In the genomic region with DNA sequence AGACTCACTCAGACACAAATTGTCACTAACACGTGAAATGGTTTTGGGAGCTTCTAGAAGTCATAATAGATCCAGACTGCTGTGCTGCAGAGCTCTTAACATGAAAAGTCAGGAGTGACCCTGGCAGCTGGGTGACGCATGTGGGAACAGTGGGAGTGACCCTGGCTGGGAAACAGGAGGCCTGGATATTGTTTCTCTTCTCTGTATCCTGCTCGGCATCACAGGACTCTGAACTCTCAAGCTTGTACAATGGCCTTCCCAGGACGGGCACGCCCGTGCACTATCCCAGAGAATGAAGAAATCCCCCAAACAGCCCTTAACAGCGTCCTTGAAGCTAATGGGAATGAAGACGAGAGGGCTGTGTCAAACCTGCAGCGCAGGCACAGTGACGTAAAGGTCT, we compare ENCODE assay signal across 8 mouse cellular contexts. TPM values are rescaled to one million over a fixed set of nuclear protein-coding genes. Genes with fewer than 3 reads are reported as not detected.
DNase-seq lines count a peak whose midpoint lies in the region; ATAC-seq and TF ChIP-seq lines count a peak whose summit lies in the region.

No protein-coding gene starts in this region.

- H3K36me3 ChIP-seq in heart, adult 2 months (ENCODE audit: control insufficient read depth, insufficient read depth, low read length), result peaks cover 35% of the 10 kb centered on the region
- peaks cover 3% of the 10 kb centered on the region; the same call in 1 of the 2 replicates for H3K36me3 ChIP-seq in thymus, adult 2 months (ENCODE audit: control insufficient read depth, insufficient read depth, low read length)

- peak; percentile 85 for TF ChIP-seq POLR2A in heart, adult 2 months (IDR thresholded peaks at IDR 0.05; ENCODE audit: insufficient read depth, low read depth, low read length)
- no peak for TF ChIP-seq POLR2A in thymus, adult 2 months (IDR thresholded peaks at IDR 0.05; ENCODE audit: control insufficient read depth, extremely low read depth, insufficient read depth, low read length, poor library complexity)

- WGBS in heart, adult 2 months, result 4% methylated on average over 10 of the region's 10 CpGs
- WGBS in thymus, adult 2 months, result 89% methylated on average over 10 of the region's 10 CpGs

- peak; percentile 14 for DNase-seq in kidney, adult 18-20 months
- no peak for DNase-seq in kidney, adult 9 months
- DNase-seq in heart, adult 2 months, result peak; percentile 79 to 86
- peak; percentile 56 to 70 for DNase-seq in kidney, postnatal 4 days
- peak; percentile 34 for DNase-seq in ovary, postnatal 14 days (ENCODE audit: low spot score)
- DNase-seq in thymus, adult 2 months, result no peak
- no peak for DNase-seq in frontal cortex, adult 2 months (ENCODE audit: extremely low spot score in 1 of 2, low spot score in 1 of 2)

- peaks cover 22% of the 10 kb centered on the region for H3K4me1 ChIP-seq in heart, adult 2 months (ENCODE audit: control insufficient read depth, insufficient read depth, low read length)
- peaks cover 9% of the 10 kb centered on the region for H3K4me1 ChIP-seq in thymus, adult 2 months (replicated peaks; ENCODE audit: control insufficient read depth, insufficient read depth, low read length)

- intact Hi-C loops in heart, adult 2 months (cut with DNase I), result no loop called here

- peak overlapping the region; percentile 87 for H3K27ac ChIP-seq in heart, adult 2 months
- H3K27ac ChIP-seq in thymus, adult 2 months (ENCODE audit: control insufficient read depth, insufficient read depth, low read length), result no peak overlapping the region

- no peaks in the 10 kb centered on the region for H3K27me3 ChIP-seq in heart, adult 2 months (ENCODE audit: control insufficient read depth, insufficient read depth, low read length)
- H3K27me3 ChIP-seq in thymus, adult 2 months (ENCODE audit: control insufficient read depth, insufficient read depth, low read length), result no peaks in the 10 kb centered on the region

- H3K79me2 ChIP-seq in heart, adult 2 months (replicated peaks; ENCODE audit: control insufficient read depth, insufficient read depth, low read length), result peaks cover 4% of the 10 kb centered on the region

- H3K9ac ChIP-seq in heart, adult 2 months (ENCODE audit: low read depth, low read length), result peak overlapping the region; percentile 74

- H3K4me3 ChIP-seq in heart, adult 2 months, result peak overlapping the region; percentile 54
- no peak overlapping the region for H3K4me3 ChIP-seq in thymus, adult 2 months (ENCODE audit: control insufficient read depth, insufficient read depth, low read length)

- peak; percentile 94 for TF ChIP-seq EP300 in heart, adult 2 months (IDR thresholded peaks at IDR 0.05; ENCODE audit: insufficient read depth, low read depth, low read length)

- TF ChIP-seq CTCF in heart, adult 2 months (IDR thresholded peaks at IDR 0.05), result no peak
- TF ChIP-seq CTCF in thymus, adult 2 months (IDR thresholded peaks at IDR 0.05; ENCODE audit: borderline replicate concordance, control insufficient read depth, extremely low read depth, insufficient read depth, low read length, poor library complexity), result no peak

- ATAC-seq in megakaryocyte, adult 5-6 weeks (ENCODE audit: poor library complexity, severe bottlenecking), result no peak

RNA-seq across cellular contexts. Expression of gene Ranbp2, which starts 52.5 kb away (rescaled TPM):
- 10 to 100 TPM; 47.5 to 53.5 TPM for total RNA-seq in heart, adult 2 months (2021)
- polyA plus RNA-seq in heart, adult 2 months (2012; rRNA removed), result 3.2 and 9.5 TPM in 2 replicates
- 7.1 and 7.5 TPM in 2 replicates for polyA plus RNA-seq in thymus, adult 2 months (2012; rRNA removed)
- 67.2 and 73.3 TPM in 2 replicates for total RNA-seq in megakaryocyte, adult 5-6 weeks (2015)
- total RNA-seq in megakaryocyte, adult 5-6 weeks (2017), result 94.2 and 106 TPM in 2 replicates
- polyA plus RNA-seq in frontal cortex, adult 2 months (2012; rRNA removed), result 17.5 and 18.7 TPM in 2 replicates

Comparison
In these comparisons a context has a peak if more than half of its experiments do, and no peak if none do; other contexts are left out.
1. DNase-seq: peak in kidney, adult 18-20 months (single experiment), heart, adult 2 months (2 of 2), kidney, postnatal 4 days (2 of 2) and ovary, postnatal 14 days (single experiment); none in kidney, adult 9 months (single experiment), thymus, adult 2 months (single experiment) and frontal cortex, adult 2 months (0 of 2).